Mouse (Mus musculus) monocyte, adult 5-6 weeks (primary cell): ENCODE results near the gene Shpk. TPM values are rescaled to one million over a fixed set of nuclear protein-coding genes. Genes with fewer than 3 reads are reported as not detected.
A peak's percentile ranks its signal among the peaks of the same experiment; 100 is the strongest.

Experiments used
- ATAC-seq: fragments of 153-309, 156-312 bp; replicated peaks from 2 replicates; pipeline ENCODE4 v1.8.0; 2017; ENCODE audit warnings: mild to moderate bottlenecking; ENCODE audit not compliant: low TSS enrichment, insufficient number of reproducible peaks, severe bottlenecking, poor library complexity, low FRiP score
- total RNA-seq: library from RNA; stranded (forward); fragments of 200-1000, 200-491, 200-594 nt; gene quantifications from 3 replicates; pipeline ENCODE4 v1.2.3, GENCODE M21; 2017

Gene Shpk
- total RNA-seq = 0.64 to 3.0 TPM (median 1.2 TPM) in 3 replicates

GRCm38 (mm10) chr11:73199230-73199712 lies at the start of gene Shpk:
Gene Shpk (plus strand): TSS chr11:73199460.
- ATAC-seq = peak; percentile 95

GRCm38 (mm10) chr11:73155071-73155470 lies 44.2 kb upstream of the Shpk start:
- no peak for ATAC-seq

GRCm38 (mm10) chr11:73159957-73160810 lies 39.1 kb upstream of the Shpk start, which contains the start of gene P2rx5:
Gene P2rx5 (plus strand): TSS chr11:73160421.
- ATAC-seq = no peak

- no peak for ATAC-seq
These were observed 38.5 kb upstream of the Shpk start for GRCm38 (mm10) chr11:73160811-73161200.

GRCm38 (mm10) chr11:73161616-73162015 lies 37.6 kb upstream of the Shpk start:
- no peak for ATAC-seq

DNA sequence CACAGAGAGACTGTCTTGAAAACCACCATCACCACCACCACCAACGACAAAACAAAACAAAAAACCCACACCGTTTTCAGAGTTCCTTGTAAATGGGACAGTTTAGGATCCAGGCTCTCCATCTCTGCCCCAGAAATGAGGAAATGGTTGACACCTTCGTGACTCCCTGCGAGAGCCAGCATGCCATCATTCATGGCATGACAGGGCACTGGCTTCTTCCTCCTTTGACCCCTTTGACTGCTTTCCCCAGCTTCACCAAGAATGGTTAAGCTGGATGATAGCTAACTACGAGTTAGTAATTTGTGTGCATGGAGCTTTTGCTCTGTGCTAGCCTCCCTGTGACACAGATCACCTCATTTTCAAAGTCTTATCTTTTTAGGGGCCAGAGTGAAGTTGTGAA lies 37.0 kb upstream of the Shpk start:
- ATAC-seq = no peak

DNA sequence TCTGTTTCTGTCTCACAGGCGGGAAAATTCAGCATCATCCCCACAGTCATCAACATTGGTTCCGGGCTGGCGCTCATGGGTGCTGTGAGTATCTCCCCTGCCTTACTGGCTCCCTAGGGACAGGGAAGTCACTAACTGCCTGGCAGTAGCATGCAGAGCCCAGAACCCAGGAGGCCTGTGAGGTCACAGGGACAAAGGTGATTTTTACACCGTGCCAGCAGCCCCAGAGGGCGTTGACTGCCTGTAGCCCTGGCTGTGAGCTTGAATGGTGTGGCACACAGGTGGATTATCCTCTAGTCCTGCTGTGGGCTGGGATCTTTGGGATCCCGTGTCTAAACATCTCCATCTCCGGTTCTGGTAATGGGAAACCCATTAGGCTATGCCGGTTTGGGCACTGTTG lies 31.2 kb upstream of the Shpk start:
- no peak for ATAC-seq

DNA sequence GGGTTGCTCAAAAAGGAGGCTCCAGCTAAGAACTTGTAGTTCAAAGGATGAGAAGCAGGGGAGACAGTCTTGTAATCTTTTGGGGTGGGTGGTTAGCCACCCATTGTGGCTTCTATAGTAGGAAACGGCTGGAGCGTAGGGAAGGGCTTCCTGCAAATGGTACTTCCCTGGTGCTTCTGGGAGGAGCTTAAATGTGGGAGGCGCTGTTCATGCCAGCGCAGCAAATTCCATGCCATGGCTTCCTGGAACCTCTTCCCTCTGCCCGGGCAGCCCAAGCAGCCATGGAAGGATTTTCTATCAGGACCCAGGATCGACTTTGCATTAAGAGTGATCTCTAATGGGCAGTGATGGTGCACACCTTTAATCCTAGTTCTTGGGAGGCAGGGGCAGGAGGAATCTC lies 30.7 kb upstream of the Shpk start:
- ATAC-seq = no peak

DNA sequence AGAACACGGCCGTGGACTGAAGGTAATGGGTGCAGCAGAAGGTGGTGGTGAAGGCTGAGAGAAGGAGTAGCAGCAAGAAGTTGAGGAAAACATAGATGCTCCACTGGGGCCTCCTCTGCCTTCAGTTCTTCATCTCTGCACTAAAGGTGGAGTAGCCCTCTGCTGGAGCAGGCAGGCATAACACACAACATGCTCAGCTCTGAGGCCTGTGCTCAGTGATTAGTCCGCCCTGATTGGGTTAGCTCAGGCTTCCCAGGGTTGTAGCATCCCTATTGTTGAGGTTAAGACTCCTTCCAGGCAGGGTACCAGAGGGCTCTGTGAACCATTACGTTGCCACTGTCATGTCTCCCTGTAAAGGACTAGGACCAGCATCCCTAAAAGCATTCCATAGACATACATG lies 30.0 kb upstream of the Shpk start:
- peak; percentile 72 for ATAC-seq

DNA sequence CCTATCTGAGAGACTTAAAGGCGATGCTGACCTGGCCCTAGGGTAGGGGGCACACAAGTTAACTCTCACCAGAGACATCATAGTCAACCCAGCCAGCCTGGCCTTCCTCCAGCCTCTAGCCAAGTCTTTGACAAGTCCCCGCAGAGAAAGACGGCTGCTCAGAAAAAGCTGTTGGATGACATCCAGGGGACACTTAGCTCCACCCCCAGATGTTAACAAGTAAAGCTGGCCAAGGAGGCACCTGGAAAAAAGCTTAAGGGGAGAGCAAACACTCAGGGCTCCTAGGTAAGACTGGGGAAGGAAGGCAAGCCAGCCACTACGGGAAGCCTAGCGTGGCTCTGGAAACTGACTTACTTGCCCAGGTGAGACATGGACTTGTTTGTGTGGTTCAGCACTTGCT lies 27.1 kb upstream of the Shpk start:
- no peak for ATAC-seq

- ATAC-seq = no peak
These were observed 23.6 kb upstream of the Shpk start for GRCm38 (mm10) chr11:73175612-73176011.

- ATAC-seq = no peak
These were observed 23.1 kb upstream of the Shpk start for GRCm38 (mm10) chr11:73176186-73176585.

DNA sequence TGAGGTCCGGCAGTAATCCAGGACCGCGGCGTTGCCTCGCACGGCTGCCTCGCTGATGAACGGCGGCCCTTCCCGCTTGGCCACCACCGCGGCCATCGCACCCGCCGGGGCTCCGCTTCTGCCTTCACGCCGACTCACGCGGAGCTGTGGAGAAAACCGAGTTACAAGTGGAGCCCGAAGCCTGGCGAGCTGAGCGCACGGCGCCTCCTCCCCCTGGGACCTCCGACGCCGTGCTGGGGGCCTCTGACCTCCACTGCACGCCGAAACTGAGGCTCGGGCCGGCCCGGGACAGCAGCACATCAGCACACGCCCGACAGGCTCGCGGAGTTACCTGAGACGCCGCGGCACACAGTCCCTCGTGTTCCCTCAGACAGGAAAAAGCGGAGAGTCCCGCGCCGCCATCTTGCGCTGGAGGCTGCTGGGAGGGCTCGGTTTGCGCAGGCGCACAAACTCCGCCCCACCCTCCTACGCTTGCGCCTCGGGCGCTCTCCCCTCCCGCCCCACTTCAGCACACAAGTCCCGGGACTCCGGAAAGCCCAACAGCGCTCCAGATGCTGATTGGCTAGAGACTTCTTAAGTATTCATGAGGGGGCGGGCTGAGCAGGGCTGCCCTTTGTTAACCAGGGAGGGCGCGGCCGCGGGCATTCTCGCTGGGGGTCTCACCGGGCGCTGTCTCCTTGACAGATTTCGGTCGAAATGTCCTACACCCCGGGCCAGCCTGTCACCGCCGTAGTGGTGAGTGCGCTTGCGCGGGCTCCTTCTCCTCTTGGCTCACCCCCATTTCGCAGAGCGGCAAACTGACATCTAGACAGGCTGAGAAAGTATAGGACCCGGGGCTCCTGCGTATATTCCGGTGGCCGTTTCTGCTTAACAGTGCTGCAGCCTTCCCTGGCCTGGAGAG lies 22.4 kb upstream of the Shpk start, which contains the start of the genes Emc6 and Tax1bp3:
Gene Emc6 (minus strand): TSS at position 430 of the 901 bp plus-strand sequence.
Gene Tax1bp3 (plus strand): TSS at position 476 of the 901 bp plus-strand sequence.
- ATAC-seq = peak; percentile 94

DNA sequence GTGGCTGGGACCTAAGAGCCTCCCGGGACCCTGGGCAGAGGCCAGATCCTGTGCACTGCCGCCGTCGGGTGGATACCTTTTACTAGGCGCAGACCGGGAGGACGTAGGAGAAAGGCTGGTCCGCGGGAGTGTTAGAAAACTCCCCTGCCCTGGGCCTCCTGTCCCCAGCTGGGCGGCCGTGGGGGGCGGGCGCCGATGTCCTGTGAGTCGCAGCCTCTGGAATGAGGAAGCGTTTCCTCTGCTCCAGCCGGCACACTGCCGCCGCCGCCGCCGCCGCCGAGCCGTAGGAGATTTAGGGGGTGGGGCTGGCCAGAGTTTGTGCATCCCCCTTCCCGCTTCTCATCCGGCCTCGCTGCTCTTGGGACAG lies 21.8 kb upstream of the Shpk start:
- no peak for ATAC-seq

- no peak for ATAC-seq
These were observed 21.4 kb upstream of the Shpk start for GRCm38 (mm10) chr11:73177895-73178294.

GRCm38 (mm10) chr11:73185872-73186615 lies 13.2 kb upstream of the Shpk start:
- ATAC-seq = peak; percentile 38

- ATAC-seq = no peak
These were observed 12.0 kb upstream of the Shpk start for GRCm38 (mm10) chr11:73187231-73187630.

DNA sequence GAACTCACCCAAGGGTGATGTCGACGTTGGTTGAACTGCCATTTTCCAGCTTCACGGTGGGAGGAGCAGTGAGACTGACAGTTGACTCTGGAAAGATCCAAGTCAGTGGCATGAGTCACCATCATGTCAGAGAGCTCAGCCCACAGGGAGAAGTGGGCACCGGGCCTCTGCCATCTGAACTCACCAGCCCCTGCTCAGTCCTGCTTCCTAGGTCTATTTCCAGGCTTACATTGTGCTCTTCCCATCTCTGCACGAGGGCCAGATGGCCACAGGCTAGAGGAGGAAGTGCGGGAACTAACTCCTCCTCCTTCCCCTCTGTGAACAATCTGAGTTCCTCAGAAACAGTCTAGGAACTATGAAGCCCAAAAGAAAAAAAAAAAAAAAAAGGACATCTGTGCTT lies 6.2 kb upstream of the Shpk start:
- peak; percentile 48 for ATAC-seq

DNA sequence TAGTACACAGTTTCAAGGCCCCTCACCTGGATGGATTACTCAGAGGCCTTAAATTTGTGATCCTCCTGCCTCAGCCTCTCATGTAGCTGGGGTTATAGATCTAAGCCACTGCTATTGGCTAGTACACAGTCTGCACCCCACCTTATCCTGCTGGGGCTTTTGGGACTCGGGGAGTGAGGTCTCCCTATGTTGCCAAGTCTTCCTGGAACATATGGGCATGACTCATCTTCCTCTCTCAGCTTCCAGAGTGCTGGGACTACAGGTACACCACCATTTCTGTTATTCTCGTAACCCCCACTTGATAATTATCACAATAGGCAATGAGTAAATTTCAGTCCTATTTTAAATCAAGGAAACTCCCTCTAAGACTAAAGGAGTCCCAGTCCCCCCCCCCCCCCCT lies 4.8 kb upstream of the Shpk start:
- no peak for ATAC-seq
